Mouse (Mus musculus): ENCODE measurements at regions not wholly inside any gene's neighbourhood (a gene's known extent, or its start where the extent isn't known, plus 50 kb on each side); places are given as distances from the start of the nearest gene placed in this dataset.

DNA sequence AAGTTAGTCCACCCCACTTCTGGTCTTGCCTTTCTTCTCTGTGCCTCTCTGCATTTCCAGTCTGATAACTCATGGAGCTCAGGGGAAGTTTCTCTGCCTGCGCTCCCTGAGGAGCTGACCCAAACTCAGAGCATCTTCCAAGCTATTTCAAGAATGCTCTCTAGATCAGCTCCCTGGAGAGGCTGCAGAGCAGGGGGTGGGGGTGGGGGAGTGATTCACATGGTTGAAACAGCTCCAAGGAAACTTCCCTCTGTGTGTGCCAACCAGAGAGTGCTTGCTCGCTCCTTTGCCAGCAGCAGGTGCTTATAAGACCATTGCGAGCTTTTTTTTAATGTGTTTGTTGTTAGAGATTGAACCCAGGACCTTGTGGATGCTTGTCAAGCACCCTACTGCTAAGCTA, 257.3 kb upstream of the Gm9008 start:
- no peak for TF ChIP-seq MAFK (IDR thresholded peaks at IDR 0.05; ENCODE audit: insufficient read depth, low read depth, low read length)
- no peak for TF ChIP-seq ZNF384 (IDR thresholded peaks at IDR 0.05; ENCODE audit: low read depth, low read length)
